40 mouse cellular contexts compared by ENCODE assay signal in genomic region chr16:44375459-44375858, GRCm38 (mm10). TPM values are rescaled to one million over a fixed set of nuclear protein-coding genes. Genes with fewer than 3 reads are reported as not detected.
"Had no signal": no experiment of that assay in that cellular context is flagged by ENCODE, and none has a peak within 500 bp of the region (broad histone marks: within the 10 kb centered on the region; RNA-seq: fewer than 3 reads in every experiment).

No protein-coding gene starts in this region.

- ATAC-seq: hindbrain, embryonic 16.5 days; hindbrain, postnatal 0 days; inflammation-experienced regulatory T-cells, adult 6 months; intestine, embryonic 15.5 days; intestine, embryonic 16.5 days; intestine, postnatal 0 days had no signal

- H3K9ac ChIP-seq: heart, embryonic 12.5 days; heart, embryonic 13.5 days; heart, embryonic 15.5 days; hindbrain, embryonic 12.5 days; hindbrain, embryonic 13.5 days; hindbrain, embryonic 14.5 days; hindbrain, embryonic 15.5 days; intestine, embryonic 15.5 days; kidney, embryonic 15.5 days had no signal

- H3K4me3 ChIP-seq: heart, embryonic 10.5 days; heart, embryonic 12.5 days; heart, embryonic 13.5 days; heart, embryonic 15.5 days; hindbrain, embryonic 10.5 days; hindbrain, embryonic 12.5 days; hindbrain, embryonic 13.5 days; hindbrain, embryonic 15.5 days; intestine, embryonic 15.5 days; kidney, embryonic 15.5 days; layer of hippocampus, adult 2 months; left cerebral cortex, adult 2 months had no signal

- H3K27ac ChIP-seq: heart, embryonic 10.5 days; heart, embryonic 13.5 days; heart, embryonic 15.5 days; hindbrain, embryonic 10.5 days; hindbrain, embryonic 12.5 days; hindbrain, embryonic 13.5 days; hindbrain, embryonic 14.5 days; hindbrain, embryonic 15.5 days; hindbrain, postnatal 0 days; intestine, embryonic 15.5 days; kidney, embryonic 15.5 days; kidney, postnatal 0 days; layer of hippocampus, adult 2 months; left cerebral cortex, adult 2 months had no signal

- H3K9me3 ChIP-seq: heart, embryonic 10.5 days; heart, embryonic 12.5 days; heart, embryonic 13.5 days; heart, embryonic 15.5 days; hindbrain, embryonic 10.5 days; hindbrain, embryonic 12.5 days; hindbrain, embryonic 13.5 days; hindbrain, embryonic 15.5 days; intestine, embryonic 15.5 days; kidney, embryonic 15.5 days had no signal

- H3K27me3 ChIP-seq: heart, embryonic 12.5 days; heart, embryonic 13.5 days; heart, embryonic 15.5 days; hindbrain, embryonic 12.5 days; hindbrain, embryonic 13.5 days; hindbrain, embryonic 15.5 days; intestine, embryonic 15.5 days; kidney, embryonic 15.5 days had no signal

- H3K4me1 ChIP-seq: heart, embryonic 12.5 days; heart, embryonic 15.5 days; hindbrain, embryonic 12.5 days; hindbrain, embryonic 13.5 days; hindbrain, embryonic 15.5 days; intestine, embryonic 15.5 days had no signal

- DNase-seq: heart, postnatal 10 days; heart, postnatal 14 days; heart, postnatal 36 days; heart, postnatal 4 days; kidney, adult 11 months; kidney, adult 18-20 months; kidney, adult 2 months; kidney, adult 8-10 months; kidney, adult 9 months; kidney, postnatal 10 days; kidney, postnatal 14 days; kidney, postnatal 25 days; kidney, postnatal 36 days; kidney, postnatal 4 days; layer of hippocampus, adult 9-11 months had no signal

RNA-seq across cellular contexts. Expression of gene Cfap44, which starts 19.1 kb away (rescaled TPM):
- total RNA-seq: heart, postnatal 10 days; heart, postnatal 25 days; heart, postnatal 36 days; heart, postnatal 4 days; hematopoietic stem cell, adult 5-6 weeks had no signal
- polyA plus RNA-seq: heart, embryonic 13.5 days; heart, postnatal 0 days; inflammation-experienced regulatory T-cells, adult 6 months; intestine, postnatal 0 days; large intestine, adult 2 months had no signal

RNA-seq across cellular contexts. Expression of gene Sidt1, which starts 42.5 kb away (rescaled TPM):
- polyA plus RNA-seq: heart, embryonic 10.5 days; heart, embryonic 11.5 days; heart, embryonic 12.5 days; heart, embryonic 13.5 days; heart, embryonic 14.5 days had no signal
